Mouse (Mus musculus): ENCODE data around the gene Stab2. TPM values are rescaled to one million over a fixed set of nuclear protein-coding genes. Genes with fewer than 3 reads are reported as not detected.

The Stab2 gene
- polyA plus RNA-seq, 1 experiment from 2014 or later: 0.91 TPM

GRCm38 (mm10) chr10:86849087-86849486 lies 158.7 kb downstream of the Stab2 start:
- no peak overlapping the region for H3K27ac ChIP-seq
- H3K4me1 ChIP-seq: no peaks in the 10 kb centered on the region
- H3K4me3 ChIP-seq: no peak overlapping the region
- ATAC-seq (ENCODE audit: insufficient number of reproducible peaks, insufficient read depth, low FRiP score, low TSS enrichment, low read depth): no peak
- H3K36me3 ChIP-seq: no peaks in the 10 kb centered on the region
- no peaks in the 10 kb centered on the region for H3K27me3 ChIP-seq
- no peak overlapping the region for H3K4me2 ChIP-seq
- no peaks in the 10 kb centered on the region for H3K9me3 ChIP-seq
- WGBS: 91% methylated on average over 4 of the region's 4 CpGs
- no peak overlapping the region for H3K9ac ChIP-seq

- no peak overlapping the region for H3K9ac ChIP-seq
- no peaks in the 10 kb centered on the region for H3K36me3 ChIP-seq
- H3K9me3 ChIP-seq: no peaks in the 10 kb centered on the region
- H3K4me2 ChIP-seq: no peak overlapping the region
- no peaks in the 10 kb centered on the region for H3K4me1 ChIP-seq
- H3K27me3 ChIP-seq: no peaks in the 10 kb centered on the region
- H3K27ac ChIP-seq: no peak overlapping the region
- 85% methylated on average over 9 of the region's 9 CpGs for WGBS
- ATAC-seq (ENCODE audit: insufficient number of reproducible peaks, insufficient read depth, low FRiP score, low TSS enrichment, low read depth): no peak
- no peak overlapping the region for H3K4me3 ChIP-seq
Observed at GRCm38 (mm10) chr10:86846926-86847467, 160.8 kb downstream of the Stab2 start.

GRCm38 (mm10) chr10:86842659-86843058 lies 165.2 kb downstream of the Stab2 start:
- Histone ChIP-seq H3K9ac (no peak overlapping the region), H3K4me1 (no peaks in the 10 kb centered on the region), H3K27ac (no peak overlapping the region), H3K4me2 (no peak overlapping the region), H3K36me3 (no peaks in the 10 kb centered on the region), H3K27me3 (no peaks in the 10 kb centered on the region), H3K4me3 (no peak overlapping the region), H3K9me3 (no peaks in the 10 kb centered on the region)
- 56% methylated on average over 5 of the region's 5 CpGs for WGBS
- no peak for ATAC-seq (ENCODE audit: insufficient number of reproducible peaks, insufficient read depth, low FRiP score, low TSS enrichment, low read depth)

GRCm38 (mm10) chr10:86838827-86839226 lies 169.0 kb downstream of the Stab2 start:
- Histone ChIP-seq H3K4me2 (no peak overlapping the region), H3K27me3 (no peaks in the 10 kb centered on the region), H3K4me3 (no peak overlapping the region), H3K4me1 (0 out of 2 replicates have a peak, but pooled peaks cover 6% of the 10 kb centered on the region), H3K27ac (no peak overlapping the region), H3K36me3 (0 out of 2 replicates have a peak, but pooled peaks cover 10% of the 10 kb centered on the region), H3K9me3 (no peaks in the 10 kb centered on the region), H3K9ac (no peak overlapping the region)
- 89% methylated on average over 6 of the region's 6 CpGs for WGBS
- ATAC-seq (ENCODE audit: insufficient number of reproducible peaks, insufficient read depth, low FRiP score, low TSS enrichment, low read depth): no peak

- Histone ChIP-seq H3K9ac (no peak overlapping the region), H3K9me3 (no peaks in the 10 kb centered on the region), H3K4me3 (no peak overlapping the region), H3K36me3 (0 out of 2 replicates have a peak, but pooled peaks cover 10% of the 10 kb centered on the region), H3K27me3 (no peaks in the 10 kb centered on the region), H3K4me1 (0 out of 2 replicates have a peak, but pooled peaks cover 6% of the 10 kb centered on the region), H3K4me2 (no peak overlapping the region), H3K27ac (no peak overlapping the region)
- WGBS: 69% methylated on average over 4 of the region's 4 CpGs
- no peak for ATAC-seq (ENCODE audit: insufficient number of reproducible peaks, insufficient read depth, low FRiP score, low TSS enrichment, low read depth)
Observed at GRCm38 (mm10) chr10:86836784-86837183, 171.0 kb downstream of the Stab2 start.

GRCm38 (mm10) chr10:86829515-86829914 lies 178.3 kb downstream of the Stab2 start:
- Histone ChIP-seq H3K27ac (no peak overlapping the region), H3K36me3 (peaks cover 18% of the 10 kb centered on the region), H3K27me3 (no peaks in the 10 kb centered on the region), H3K9ac (no peak overlapping the region), H3K9me3 (no peaks in the 10 kb centered on the region), H3K4me2 (no peak overlapping the region), H3K4me3 (no peak overlapping the region), H3K4me1 (peaks cover 7% of the 10 kb centered on the region; the same call in 1 of the 2 replicates)
- ATAC-seq (ENCODE audit: insufficient number of reproducible peaks, insufficient read depth, low FRiP score, low TSS enrichment, low read depth): no peak
- 87% methylated on average over 2 of the region's 2 CpGs for WGBS

- H3K4me1 ChIP-seq: peaks cover 8% of the 10 kb centered on the region; the same call in 1 of the 2 replicates
- 84% methylated on average over 15 of the region's 15 CpGs for WGBS
- no peak overlapping the region for H3K4me3 ChIP-seq
- H3K27ac ChIP-seq: no peak overlapping the region
- no peaks in the 10 kb centered on the region for H3K27me3 ChIP-seq
- no peaks in the 10 kb centered on the region for H3K9me3 ChIP-seq
- no peak overlapping the region for H3K9ac ChIP-seq
- peaks cover 12% of the 10 kb centered on the region for H3K36me3 ChIP-seq
- H3K4me2 ChIP-seq: no peak overlapping the region
- ATAC-seq (ENCODE audit: insufficient number of reproducible peaks, insufficient read depth, low FRiP score, low TSS enrichment, low read depth): no peak
Observed at GRCm38 (mm10) chr10:86828221-86829135, 179.3 kb downstream of the Stab2 start.

- H3K27me3 ChIP-seq: no peaks in the 10 kb centered on the region
- peaks cover 12% of the 10 kb centered on the region for H3K36me3 ChIP-seq
- no peak for ATAC-seq (ENCODE audit: insufficient number of reproducible peaks, insufficient read depth, low FRiP score, low TSS enrichment, low read depth)
- H3K27ac ChIP-seq: 0 out of 2 replicates have a peak overlapping the region, but pooled peaks have one; percentile 11
- 42% methylated on average over 3 of the region's 3 CpGs for WGBS
- no peak overlapping the region for H3K9ac ChIP-seq
- peaks cover 8% of the 10 kb centered on the region; the same call in 1 of the 2 replicates for H3K4me1 ChIP-seq
- H3K4me2 ChIP-seq: no peak overlapping the region
- no peaks in the 10 kb centered on the region for H3K9me3 ChIP-seq
- H3K4me3 ChIP-seq: no peak overlapping the region
Observed at GRCm38 (mm10) chr10:86826929-86827328, 180.9 kb downstream of the Stab2 start.

GRCm38 (mm10) chr10:86825871-86826522 lies 181.8 kb downstream of the Stab2 start:
- H3K27ac ChIP-seq: no peak overlapping the region
- WGBS: 84% methylated on average over 10 of the region's 10 CpGs
- peaks cover 8% of the 10 kb centered on the region; the same call in 1 of the 2 replicates for H3K4me1 ChIP-seq
- H3K36me3 ChIP-seq: peaks cover 12% of the 10 kb centered on the region
- H3K9me3 ChIP-seq: no peaks in the 10 kb centered on the region
- H3K9ac ChIP-seq: no peak overlapping the region
- no peak overlapping the region for H3K4me3 ChIP-seq
- no peak for ATAC-seq (ENCODE audit: insufficient number of reproducible peaks, insufficient read depth, low FRiP score, low TSS enrichment, low read depth)
- no peak overlapping the region for H3K4me2 ChIP-seq
- H3K27me3 ChIP-seq: no peaks in the 10 kb centered on the region

GRCm38 (mm10) chr10:86824871-86825270 lies 183.0 kb downstream of the Stab2 start:
- Histone ChIP-seq H3K9me3 (no peaks in the 10 kb centered on the region), H3K4me2 (no peak overlapping the region), H3K36me3 (peaks cover 12% of the 10 kb centered on the region), H3K4me1 (peaks cover 15% of the 10 kb centered on the region), H3K27ac (no peak overlapping the region), H3K27me3 (no peaks in the 10 kb centered on the region), H3K4me3 (no peak overlapping the region), H3K9ac (no peak overlapping the region)
- 33% methylated on average over 14 of the region's 14 CpGs for WGBS
- ATAC-seq (ENCODE audit: insufficient number of reproducible peaks, insufficient read depth, low FRiP score, low TSS enrichment, low read depth): no peak

GRCm38 (mm10) chr10:86824093-86824492 lies 183.7 kb downstream of the Stab2 start:
- Histone ChIP-seq H3K36me3 (peaks cover 6% of the 10 kb centered on the region), H3K9ac (no peak overlapping the region), H3K4me2 (no peak overlapping the region), H3K27me3 (no peaks in the 10 kb centered on the region), H3K4me1 (peaks cover 22% of the 10 kb centered on the region), H3K9me3 (no peaks in the 10 kb centered on the region), H3K27ac (no peak overlapping the region), H3K4me3 (no peak overlapping the region)
- 68% methylated on average over 6 of the region's 6 CpGs for WGBS
- ATAC-seq (ENCODE audit: insufficient number of reproducible peaks, insufficient read depth, low FRiP score, low TSS enrichment, low read depth): no peak

All from embryonic facial prominence, embryonic 13.5 days (tissue).